Mouse (Mus musculus): ENCODE measurements at regions not wholly inside any gene's neighbourhood (a gene's known extent, or its start where the extent isn't known, plus 50 kb on each side); places are given as distances from the start of the nearest gene placed in this dataset.

DNA sequence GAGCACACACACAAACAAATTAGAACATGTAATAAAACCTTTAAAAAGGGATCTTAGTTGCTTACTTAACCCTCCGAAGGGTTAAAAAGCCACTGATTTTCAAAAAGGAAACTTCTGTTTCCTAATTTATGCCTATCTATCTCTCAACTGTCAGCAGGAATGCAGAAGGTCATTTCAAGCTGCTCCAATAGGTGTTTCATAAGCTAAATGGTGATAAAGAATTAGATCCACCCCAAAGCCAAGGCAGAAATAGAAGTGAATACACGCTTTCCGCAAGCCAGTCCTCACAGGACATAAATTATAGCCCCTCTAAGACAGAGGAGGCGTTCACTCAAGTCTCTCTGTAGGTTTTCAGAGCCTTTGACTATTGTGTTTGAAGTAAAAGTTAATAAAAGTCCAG, 112.2 kb downstream of the Rab11fip2 start:
- TF ChIP-seq POLR2A (IDR thresholded peaks at IDR 0.05; ENCODE audit: control insufficient read depth in 1 of 2, insufficient read depth in 1 of 2, low read depth in 1 of 2, low read length in 2 of 2, poor library complexity in 1 of 2) = no peak
- no peak for TF ChIP-seq CTCF (IDR thresholded peaks at IDR 0.05 in 2 of 3, conservative IDR thresholded peaks at IDR 0.05 in 1 of 3; ENCODE audit: control insufficient read depth in 1 of 3, insufficient read depth in 1 of 3, low read depth in 2 of 3, low read length in 3 of 3, poor library complexity in 1 of 3, severe bottlenecking in 1 of 3)
- no peak for TF ChIP-seq TBP (IDR thresholded peaks at IDR 0.05; ENCODE audit: low read depth, low read length)
- TF ChIP-seq KAT2A (conservative IDR thresholded peaks at IDR 0.05; ENCODE audit: low read depth, low read length) = no peak
- no peak for TF ChIP-seq EP300 (IDR thresholded peaks at IDR 0.05; ENCODE audit: low read depth in 1 of 2, low read length in 2 of 2)
- no peak for TF ChIP-seq SMC3 (IDR thresholded peaks at IDR 0.05; ENCODE audit: low read depth, low read length)
- TF ChIP-seq MXI1 (IDR thresholded peaks at IDR 0.05; ENCODE audit: low read depth, low read length) = no peak
- no peak for TF ChIP-seq MEF2A (IDR thresholded peaks at IDR 0.05; ENCODE audit: extremely low read depth, insufficient replicate concordance, low read depth, low read length, poor library complexity, severe bottlenecking)
- TF ChIP-seq MYB (IDR thresholded peaks at IDR 0.05; ENCODE audit: low read depth, low read length) = no peak
- TF ChIP-seq MAX (IDR thresholded peaks at IDR 0.05; ENCODE audit: low read length) = no peak
- TF ChIP-seq E2F4 (IDR thresholded peaks at IDR 0.05; ENCODE audit: borderline replicate concordance, low read depth, low read length) = no peak
- TF ChIP-seq TAL1 (IDR thresholded peaks at IDR 0.05; ENCODE audit: low read length) = no peak
